Mouse (Mus musculus): Measurements from ENCODE around the gene Nploc4. TPM values are rescaled to one million over a fixed set of nuclear protein-coding genes. Genes with fewer than 3 reads are reported as not detected.
"Not testable (repeated sequence)": the region's sequence is repeated elsewhere in the genome, so short reads cannot be mapped to it uniquely, and the experiment has no call there.

The Nploc4 gene
- total and polyA plus RNA-seq, 2 experiments from 2014 or later: 20.5 to 59.0 TPM

- Histone ChIP-seq H3K27me3 (ENCODE audit: control insufficient read depth, insufficient read depth, low read length) (no peaks in the 10 kb centered on the region), H3K4me2 (ENCODE audit: low read depth, low read length) (no peak overlapping the region), H3K4me3 (ENCODE audit: low read depth, low read length) (no peak overlapping the region), H3K4me1 (ENCODE audit: control insufficient read depth, insufficient read depth) (no peaks in the 10 kb centered on the region), H3K9ac (replicated peaks; ENCODE audit: low read depth, low read length) (no peak overlapping the region), H3K9me3 (replicated peaks; ENCODE audit: control insufficient read depth, low read length) (no peaks in the 10 kb centered on the region), H3K27ac (ENCODE audit: low read depth) (no peak overlapping the region), H3K36me3 (replicated peaks; ENCODE audit: control insufficient read depth, insufficient read depth, low read length) (peaks cover 83% of the 10 kb centered on the region)
- WGBS: 89% methylated on average over 1 of the region's 1 CpGs
- no peak for TF ChIP-seq EP300 (IDR thresholded peaks at IDR 0.05; ENCODE audit: low read depth)
- TF ChIP-seq CTCF (IDR thresholded peaks at IDR 0.05; ENCODE audit: low read depth): no peak
- ATAC-seq (ENCODE audit: insufficient read depth, low read depth) (no peak), DNase-seq (ENCODE audit: low spot score) (no peak)
Observed at GRCm38 (mm10) chr11:120418592-120418991, 18.9 kb downstream of the Nploc4 start.

- no peak for TF ChIP-seq CTCF (IDR thresholded peaks at IDR 0.05; ENCODE audit: low read depth)
- no peak for TF ChIP-seq EP300 (IDR thresholded peaks at IDR 0.05; ENCODE audit: low read depth)
- Histone ChIP-seq H3K27ac (ENCODE audit: low read depth) (no peak overlapping the region), H3K4me3 (ENCODE audit: low read depth, low read length) (no peak overlapping the region), H3K4me2 (ENCODE audit: low read depth, low read length) (no peak overlapping the region), H3K9me3 (replicated peaks; ENCODE audit: control insufficient read depth, low read length) (no peaks in the 10 kb centered on the region), H3K9ac (replicated peaks; ENCODE audit: low read depth, low read length) (no peak overlapping the region), H3K4me1 (ENCODE audit: control insufficient read depth, insufficient read depth) (no peaks in the 10 kb centered on the region), H3K36me3 (replicated peaks; ENCODE audit: control insufficient read depth, insufficient read depth, low read length) (peaks cover 90% of the 10 kb centered on the region), H3K27me3 (ENCODE audit: control insufficient read depth, insufficient read depth, low read length) (no peaks in the 10 kb centered on the region)
- DNase-seq (ENCODE audit: low spot score) (no peak), ATAC-seq (ENCODE audit: insufficient read depth, low read depth) (no peak)
- WGBS: 59% methylated on average over 7 of the region's 7 CpGs
Observed at GRCm38 (mm10) chr11:120417852-120418251, 19.7 kb downstream of the Nploc4 start.

- DNase-seq (ENCODE audit: low spot score); ATAC-seq (ENCODE audit: insufficient read depth, low read depth): not testable (repeated sequence)
Observed at GRCm38 (mm10) chr11:120413621-120414020, 23.9 kb downstream of the Nploc4 start.

GRCm38 (mm10) chr11:120406445-120406844 is 31.1 kb downstream of the Nploc4 start:
- Histone ChIP-seq H3K9ac (replicated peaks; ENCODE audit: low read depth, low read length) (no peak overlapping the region), H3K9me3 (replicated peaks; ENCODE audit: control insufficient read depth, low read length) (no peaks in the 10 kb centered on the region), H3K4me2 (ENCODE audit: low read depth, low read length) (no peak overlapping the region), H3K27ac (ENCODE audit: low read depth) (no peak overlapping the region), H3K27me3 (ENCODE audit: control insufficient read depth, insufficient read depth, low read length) (no peaks in the 10 kb centered on the region), H3K4me1 (ENCODE audit: control insufficient read depth, insufficient read depth) (no peaks in the 10 kb centered on the region), H3K36me3 (replicated peaks; ENCODE audit: control insufficient read depth, insufficient read depth, low read length) (peaks cover 98% of the 10 kb centered on the region), H3K4me3 (ENCODE audit: low read depth, low read length) (no peak overlapping the region)
- TF ChIP-seq CTCF (IDR thresholded peaks at IDR 0.05; ENCODE audit: low read depth): no peak
- TF ChIP-seq EP300 (IDR thresholded peaks at IDR 0.05; ENCODE audit: low read depth): no peak
- DNase-seq (ENCODE audit: low spot score): no peak
- 88% methylated on average over 1 of the region's 1 CpGs for WGBS
- ATAC-seq (ENCODE audit: insufficient read depth, low read depth): no peak

More at GRCm38 (mm10) chr11:120413621-120414020, 23.9 kb downstream of the Nploc4 start:
- not testable (repeated sequence) for H3K27me3 ChIP-seq (ENCODE audit: control insufficient read depth, insufficient read depth, low read length); H3K9me3 ChIP-seq (replicated peaks; ENCODE audit: control insufficient read depth, low read length); H3K27ac ChIP-seq (ENCODE audit: low read depth); H3K4me3 ChIP-seq (ENCODE audit: low read depth, low read length); H3K4me1 ChIP-seq (ENCODE audit: control insufficient read depth, insufficient read depth); H3K9ac ChIP-seq (replicated peaks; ENCODE audit: low read depth, low read length); H3K4me2 ChIP-seq (ENCODE audit: low read depth, low read length)
- H3K36me3 ChIP-seq (replicated peaks; ENCODE audit: control insufficient read depth, insufficient read depth, low read length): peaks cover 90% of the 10 kb centered on the region
- 97% methylated on average over 7 of the region's 10 CpGs for WGBS

GRCm38 (mm10) chr11:120405867-120406266 is 31.6 kb downstream of the Nploc4 start:
- DNase-seq (ENCODE audit: low spot score) (no peak), ATAC-seq (ENCODE audit: insufficient read depth, low read depth) (no peak)
- Histone ChIP-seq H3K9me3 (replicated peaks; ENCODE audit: control insufficient read depth, low read length) (no peaks in the 10 kb centered on the region), H3K4me1 (ENCODE audit: control insufficient read depth, insufficient read depth) (no peaks in the 10 kb centered on the region), H3K27me3 (ENCODE audit: control insufficient read depth, insufficient read depth, low read length) (no peaks in the 10 kb centered on the region), H3K9ac (replicated peaks; ENCODE audit: low read depth, low read length) (no peak overlapping the region), H3K4me2 (ENCODE audit: low read depth, low read length) (no peak overlapping the region), H3K36me3 (replicated peaks; ENCODE audit: control insufficient read depth, insufficient read depth, low read length) (peaks cover 98% of the 10 kb centered on the region), H3K27ac (ENCODE audit: low read depth) (no peak overlapping the region), H3K4me3 (ENCODE audit: low read depth, low read length) (no peak overlapping the region)
- 80% methylated on average over 3 of the region's 3 CpGs for WGBS
- TF ChIP-seq CTCF (IDR thresholded peaks at IDR 0.05; ENCODE audit: low read depth): no peak
- no peak for TF ChIP-seq EP300 (IDR thresholded peaks at IDR 0.05; ENCODE audit: low read depth)

- no peak overlapping the region for H3K4me3 ChIP-seq (ENCODE audit: low read depth, low read length)
- H3K27me3 ChIP-seq (ENCODE audit: control insufficient read depth, insufficient read depth, low read length): no peaks in the 10 kb centered on the region
- no peaks in the 10 kb centered on the region for H3K4me1 ChIP-seq (ENCODE audit: control insufficient read depth, insufficient read depth)
- TF ChIP-seq EP300 (IDR thresholded peaks at IDR 0.05; ENCODE audit: low read depth) (no peak), CTCF (IDR thresholded peaks at IDR 0.05; ENCODE audit: low read depth) (no peak)
- WGBS: 84% methylated on average over 1 of the region's 1 CpGs
- H3K36me3 ChIP-seq (replicated peaks; ENCODE audit: control insufficient read depth, insufficient read depth, low read length): peaks cover 98% of the 10 kb centered on the region
- no peaks in the 10 kb centered on the region for H3K9me3 ChIP-seq (replicated peaks; ENCODE audit: control insufficient read depth, low read length)
- ATAC-seq (ENCODE audit: insufficient read depth, low read depth): no peak
- no peak overlapping the region for H3K27ac ChIP-seq (ENCODE audit: low read depth)
- H3K9ac ChIP-seq (replicated peaks; ENCODE audit: low read depth, low read length): no peak overlapping the region
- DNase-seq (ENCODE audit: low spot score): no peak
- no peak overlapping the region for H3K4me2 ChIP-seq (ENCODE audit: low read depth, low read length)
Observed at GRCm38 (mm10) chr11:120404814-120405213, 32.7 kb downstream of the Nploc4 start.
